Mouse (Mus musculus): ENCODE results near the gene Tspo2. TPM values are rescaled to one million over a fixed set of nuclear protein-coding genes. Genes with fewer than 3 reads are reported as not detected.
A peak's percentile ranks its signal among the peaks of the same experiment; 100 is the strongest.
"Not testable (repeated sequence)": the region's sequence is repeated elsewhere in the genome, so short reads cannot be mapped to it uniquely, and the experiment has no call there.

The Tspo2 gene
- polyA plus RNA-seq, 1 experiment from 2014 or later = 2.0 TPM

- Histone ChIP-seq H3K4me2 (ENCODE audit: low read length) (no peak overlapping the region), H3K4me1 (replicated peaks; ENCODE audit: control insufficient read depth, insufficient read depth, low read length) (no peaks in the 10 kb centered on the region), H3K27ac (ENCODE audit: low read length) (no peak overlapping the region), H3K9me3 (ENCODE audit: control insufficient read depth, low read length) (no peaks in the 10 kb centered on the region), H3K4me3 (replicated peaks; ENCODE audit: low read length) (no peak overlapping the region), H3K36me3 (ENCODE audit: control insufficient read depth, insufficient read depth) (no peaks in the 10 kb centered on the region), H3K27me3 (replicated peaks; ENCODE audit: control insufficient read depth, insufficient read depth, low read length) (no peaks in the 10 kb centered on the region), H3K9ac (replicated peaks; ENCODE audit: low read depth, low read length) (no peak overlapping the region)
- WGBS = 89% methylated on average over 8 of the region's 8 CpGs
- no peak for ATAC-seq
Observed at GRCm38 (mm10) chr17:48475444-48475843, 24.1 kb upstream of the Tspo2 start.

- not testable (repeated sequence) for H3K9me3 ChIP-seq (ENCODE audit: control insufficient read depth, low read length); H3K27me3 ChIP-seq (replicated peaks; ENCODE audit: control insufficient read depth, insufficient read depth, low read length); H3K4me1 ChIP-seq (replicated peaks; ENCODE audit: control insufficient read depth, insufficient read depth, low read length); H3K36me3 ChIP-seq (ENCODE audit: control insufficient read depth, insufficient read depth); H3K4me2 ChIP-seq (ENCODE audit: low read length); H3K9ac ChIP-seq (replicated peaks; ENCODE audit: low read depth, low read length); H3K27ac ChIP-seq (ENCODE audit: low read length); ATAC-seq; H3K4me3 ChIP-seq (replicated peaks; ENCODE audit: low read length)
- WGBS = 87% methylated on average over 6 of the region's 6 CpGs
Observed at GRCm38 (mm10) chr17:48474282-48474681, 23.0 kb upstream of the Tspo2 start.

DNA sequence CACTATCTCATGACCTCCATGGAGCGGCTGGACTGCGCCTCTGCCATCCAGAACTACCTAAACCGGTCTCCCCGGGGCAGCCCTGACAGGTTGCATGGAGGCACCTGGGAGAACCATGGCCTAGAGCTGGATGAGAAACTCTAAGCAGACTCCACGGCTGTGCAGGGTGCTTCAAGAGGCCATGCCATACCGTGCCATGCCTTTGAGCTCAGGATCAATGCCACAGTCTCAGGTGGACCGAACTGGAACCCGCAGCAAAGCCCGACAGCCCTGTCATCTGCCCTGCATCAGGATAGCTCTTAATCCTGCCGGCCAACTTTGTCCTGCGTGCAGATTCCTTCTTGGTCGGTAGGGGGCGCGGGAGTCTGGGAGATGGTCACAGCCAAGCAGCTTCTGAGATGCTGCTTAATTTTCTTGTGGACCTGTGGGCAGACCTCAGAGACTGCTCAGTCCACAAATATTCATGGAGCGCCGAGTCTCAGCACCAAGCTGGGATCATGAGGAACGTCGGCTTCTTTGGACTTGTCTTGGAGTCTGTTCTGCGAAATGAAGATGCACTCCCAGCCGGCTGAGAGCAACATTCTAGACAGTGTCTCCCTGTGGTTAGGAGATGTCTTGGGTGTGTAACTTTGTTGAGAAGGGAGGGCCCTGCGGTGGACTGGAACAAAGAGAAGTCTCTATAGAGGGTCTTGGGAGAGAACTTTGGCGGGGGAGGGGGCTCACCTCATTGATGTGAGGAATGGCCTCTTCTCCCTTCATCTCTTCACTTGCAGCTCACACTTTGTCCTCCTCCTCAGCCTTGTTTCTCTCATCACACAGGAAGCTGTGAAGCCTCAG lies 16.3 kb upstream of the Tspo2 start:
- Histone ChIP-seq H3K27ac (ENCODE audit: low read length) (no peak overlapping the region), H3K27me3 (replicated peaks; ENCODE audit: control insufficient read depth, insufficient read depth, low read length) (no peaks in the 10 kb centered on the region), H3K4me1 (replicated peaks; ENCODE audit: control insufficient read depth, insufficient read depth, low read length) (peaks cover 2% of the 10 kb centered on the region; the same call in 1 of the 2 replicates), H3K36me3 (ENCODE audit: control insufficient read depth, insufficient read depth) (no peaks in the 10 kb centered on the region), H3K9ac (replicated peaks; ENCODE audit: low read depth, low read length) (peak overlapping the region; percentile 27; the same call in 1 of the 2 replicates), H3K4me2 (ENCODE audit: low read length) (peak overlapping the region; percentile 37; the same call in 1 of the 2 replicates), H3K9me3 (ENCODE audit: control insufficient read depth, low read length) (no peaks in the 10 kb centered on the region), H3K4me3 (replicated peaks; ENCODE audit: low read length) (no peak overlapping the region)
- peak; percentile 81 for ATAC-seq
- 10% methylated on average over 22 of the region's 22 CpGs for WGBS

DNA sequence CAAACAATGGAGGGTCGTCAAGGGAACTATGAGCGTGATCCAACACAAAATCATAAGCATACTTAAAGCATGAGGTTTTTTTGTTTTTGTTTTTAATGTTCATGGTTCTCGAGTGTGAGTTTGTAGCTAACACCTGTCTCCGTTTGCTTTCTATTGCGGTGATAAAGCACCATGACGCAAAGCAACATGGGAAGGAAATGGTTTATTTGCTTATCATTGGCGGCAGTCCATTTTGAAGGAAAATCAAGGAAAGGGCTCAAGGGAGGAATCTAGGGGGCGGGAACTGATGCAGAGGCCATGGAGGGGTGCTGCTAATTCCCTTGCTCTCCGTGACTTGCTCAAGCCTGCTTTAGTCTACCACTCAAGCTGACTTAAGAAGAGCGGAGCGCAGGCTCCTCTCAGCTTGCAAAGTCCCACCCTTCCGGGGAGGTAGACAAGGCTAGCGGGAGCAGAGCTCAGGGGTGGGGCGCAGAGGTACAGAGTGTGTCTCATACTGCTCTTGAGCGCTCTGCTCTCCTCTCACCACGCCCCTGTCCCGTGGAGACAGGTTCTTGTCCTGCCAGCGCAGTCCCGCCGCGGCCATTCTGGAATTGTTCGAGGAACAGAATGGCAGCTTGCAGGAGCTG lies 15.6 kb upstream of the Tspo2 start:
- WGBS = 52% methylated on average over 22 of the region's 22 CpGs

DNA sequence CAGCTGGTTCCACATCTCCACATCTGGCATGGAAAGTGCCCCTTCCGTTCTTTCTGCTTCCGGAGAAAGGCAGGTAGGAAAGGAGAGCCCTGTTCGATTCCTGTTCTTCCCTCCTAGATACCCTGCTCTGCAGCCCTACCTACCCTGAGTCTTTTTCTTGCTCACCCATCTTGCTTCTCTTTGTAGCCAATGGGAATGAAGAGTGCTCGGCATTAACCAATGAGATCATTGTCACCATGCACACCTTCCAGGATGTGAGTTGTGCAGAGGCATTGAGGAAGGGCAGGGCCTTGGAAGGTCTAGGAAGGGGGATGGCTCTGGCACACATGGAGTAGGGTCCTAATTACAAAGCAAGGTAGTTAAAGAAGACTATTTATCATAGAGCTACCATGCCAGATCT lies 12.1 kb upstream of the Tspo2 start:
- no peaks in the 10 kb centered on the region for H3K9me3 ChIP-seq (ENCODE audit: control insufficient read depth, low read length)
- peaks cover 2% of the 10 kb centered on the region; the same call in 1 of the 2 replicates for H3K4me1 ChIP-seq (replicated peaks; ENCODE audit: control insufficient read depth, insufficient read depth, low read length)
- H3K9ac ChIP-seq (replicated peaks; ENCODE audit: low read depth, low read length) = no peak overlapping the region
- no peak overlapping the region for H3K27ac ChIP-seq (ENCODE audit: low read length)
- WGBS = 96% methylated on average over 4 of the region's 4 CpGs
- ATAC-seq = no peak
- no peak overlapping the region for H3K4me3 ChIP-seq (replicated peaks; ENCODE audit: low read length)
- no peaks in the 10 kb centered on the region for H3K36me3 ChIP-seq (ENCODE audit: control insufficient read depth, insufficient read depth)
- no peak overlapping the region for H3K4me2 ChIP-seq (ENCODE audit: low read length)
- no peaks in the 10 kb centered on the region for H3K27me3 ChIP-seq (replicated peaks; ENCODE audit: control insufficient read depth, insufficient read depth, low read length)

More for the DNA sequence above, 15.6 kb upstream of the Tspo2 start:
- Histone ChIP-seq H3K4me1 (replicated peaks; ENCODE audit: control insufficient read depth, insufficient read depth, low read length) (peaks cover 2% of the 10 kb centered on the region; the same call in 1 of the 2 replicates), H3K9ac (replicated peaks; ENCODE audit: low read depth, low read length) (peak overlapping the region; percentile 27; the same call in 1 of the 2 replicates), H3K4me2 (ENCODE audit: low read length) (peak overlapping the region; percentile 37; the same call in 1 of the 2 replicates), H3K9me3 (ENCODE audit: control insufficient read depth, low read length) (no peaks in the 10 kb centered on the region), H3K4me3 (replicated peaks; ENCODE audit: low read length) (peak overlapping the region; percentile 2; the same call in 1 of the 2 replicates), H3K27ac (ENCODE audit: low read length) (no peak overlapping the region), H3K27me3 (replicated peaks; ENCODE audit: control insufficient read depth, insufficient read depth, low read length) (no peaks in the 10 kb centered on the region), H3K36me3 (ENCODE audit: control insufficient read depth, insufficient read depth) (no peaks in the 10 kb centered on the region)
- peak; percentile 53 for ATAC-seq

DNA sequence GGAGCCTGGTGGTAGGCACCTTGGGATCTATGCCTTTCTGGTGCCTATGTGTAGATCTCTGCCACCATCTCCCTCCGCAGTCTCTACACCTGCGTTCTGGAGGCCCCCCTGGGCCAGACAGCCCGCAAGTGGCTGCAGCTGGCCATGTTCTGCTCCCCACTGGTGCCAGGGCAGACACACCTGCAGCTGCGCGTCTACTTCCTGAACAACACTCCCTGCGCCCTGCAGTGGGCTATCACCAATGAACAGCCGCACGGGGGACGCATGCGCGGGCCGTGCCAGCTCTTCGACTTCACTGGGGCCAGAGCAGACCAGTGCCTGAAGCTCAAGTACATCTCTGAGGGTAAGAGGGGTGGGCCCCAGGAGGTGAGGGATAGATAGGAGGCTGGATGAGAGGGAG lies 10.8 kb upstream of the Tspo2 start:
- Histone ChIP-seq H3K27me3 (replicated peaks; ENCODE audit: control insufficient read depth, insufficient read depth, low read length) (no peaks in the 10 kb centered on the region), H3K4me2 (ENCODE audit: low read length) (no peak overlapping the region), H3K4me1 (replicated peaks; ENCODE audit: control insufficient read depth, insufficient read depth, low read length) (peaks cover 2% of the 10 kb centered on the region; the same call in 1 of the 2 replicates), H3K9me3 (ENCODE audit: control insufficient read depth, low read length) (no peaks in the 10 kb centered on the region), H3K4me3 (replicated peaks; ENCODE audit: low read length) (no peak overlapping the region), H3K27ac (ENCODE audit: low read length) (no peak overlapping the region), H3K9ac (replicated peaks; ENCODE audit: low read depth, low read length) (no peak overlapping the region), H3K36me3 (ENCODE audit: control insufficient read depth, insufficient read depth) (no peaks in the 10 kb centered on the region)
- ATAC-seq = no peak
- 96% methylated on average over 13 of the region's 13 CpGs for WGBS

- no peak overlapping the region for H3K27ac ChIP-seq (ENCODE audit: low read length)
- no peaks in the 10 kb centered on the region for H3K4me1 ChIP-seq (replicated peaks; ENCODE audit: control insufficient read depth, insufficient read depth, low read length)
- H3K36me3 ChIP-seq (ENCODE audit: control insufficient read depth, insufficient read depth) = no peaks in the 10 kb centered on the region
- no peak overlapping the region for H3K4me2 ChIP-seq (ENCODE audit: low read length)
- ATAC-seq = no peak
- H3K9me3 ChIP-seq (ENCODE audit: control insufficient read depth, low read length) = no peaks in the 10 kb centered on the region
- H3K27me3 ChIP-seq (replicated peaks; ENCODE audit: control insufficient read depth, insufficient read depth, low read length) = no peaks in the 10 kb centered on the region
- 91% methylated on average over 13 of the region's 13 CpGs for WGBS
- no peak overlapping the region for H3K9ac ChIP-seq (replicated peaks; ENCODE audit: low read depth, low read length)
- no peak overlapping the region for H3K4me3 ChIP-seq (replicated peaks; ENCODE audit: low read length)
Observed at GRCm38 (mm10) chr17:48457971-48458653, 6.8 kb upstream of the Tspo2 start.

DNA sequence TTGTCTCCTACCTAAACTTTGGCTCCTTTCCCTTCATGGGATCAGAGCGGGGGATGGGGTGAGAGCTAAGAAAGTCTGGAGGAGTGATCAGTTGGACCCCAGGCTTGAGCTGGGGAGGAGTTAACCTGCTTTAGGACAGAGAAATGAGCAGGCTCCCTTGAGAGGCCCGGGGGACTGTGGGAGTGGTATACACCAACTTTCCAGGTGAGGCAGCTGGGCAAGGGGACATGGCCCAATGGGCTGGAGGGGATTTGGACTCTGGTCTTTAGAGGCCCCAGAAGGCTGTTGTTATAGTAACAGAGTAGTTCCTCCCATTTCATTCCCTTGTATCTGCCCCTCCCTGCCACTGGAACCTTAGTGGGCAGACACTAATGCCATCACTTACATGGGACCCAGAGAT lies 4.6 kb upstream of the Tspo2 start:
- Histone ChIP-seq H3K4me2 (ENCODE audit: low read length) (no peak overlapping the region), H3K27ac (ENCODE audit: low read length) (no peak overlapping the region), H3K4me3 (replicated peaks; ENCODE audit: low read length) (no peak overlapping the region), H3K9me3 (ENCODE audit: control insufficient read depth, low read length) (no peaks in the 10 kb centered on the region), H3K9ac (replicated peaks; ENCODE audit: low read depth, low read length) (no peak overlapping the region), H3K36me3 (ENCODE audit: control insufficient read depth, insufficient read depth) (no peaks in the 10 kb centered on the region), H3K4me1 (replicated peaks; ENCODE audit: control insufficient read depth, insufficient read depth, low read length) (peaks cover 3% of the 10 kb centered on the region; the same call in 1 of the 2 replicates), H3K27me3 (replicated peaks; ENCODE audit: control insufficient read depth, insufficient read depth, low read length) (no peaks in the 10 kb centered on the region)
- no peak for ATAC-seq
- WGBS = 95% methylated on average over 2 of the region's 2 CpGs

GRCm38 (mm10) chr17:48454688-48455087 lies 3.4 kb upstream of the Tspo2 start, which contains the start of gene Unc5cl:
Unc5cl (plus strand) TSS chr17:48454901.
- 57% methylated on average over 11 of the region's 11 CpGs for WGBS

More at GRCm38 (mm10) chr17:48454688-48455087, 3.4 kb upstream of the Tspo2 start, which contains the start of gene Unc5cl:
- H3K9me3 ChIP-seq (ENCODE audit: control insufficient read depth, low read length) = no peaks in the 10 kb centered on the region
- no peak within 1 kb of the TSS for H3K9ac ChIP-seq (replicated peaks; ENCODE audit: low read depth, low read length)
- H3K27ac ChIP-seq (ENCODE audit: low read length) = no peak within 1 kb of the TSS
- no peaks in the 10 kb centered on the region for H3K36me3 ChIP-seq (ENCODE audit: control insufficient read depth, insufficient read depth)
- no peak within 1 kb of the TSS for H3K4me2 ChIP-seq (ENCODE audit: low read length)
- no peaks in the 10 kb centered on the region for H3K27me3 ChIP-seq (replicated peaks; ENCODE audit: control insufficient read depth, insufficient read depth, low read length)
- peaks cover 3% of the 10 kb centered on the region; the same call in 1 of the 2 replicates for H3K4me1 ChIP-seq (replicated peaks; ENCODE audit: control insufficient read depth, insufficient read depth, low read length)
- ATAC-seq = no peak
- H3K4me3 ChIP-seq (replicated peaks; ENCODE audit: low read length) = no peak within 1 kb of the TSS
